Mouse (Mus musculus) 3T3-L1 (cell line): Measurements from ENCODE around the gene Grm4.
A peak's percentile ranks its signal among the peaks of the same experiment; 100 is the strongest.

ENCODE experiments used
- DNase-seq: peaks from one replicate; pipeline ENCODE4 v3.0.0-alpha.2; 2015; ENCODE audit warnings: low read depth, low spot score

Grm4 gene

GRCm38 (mm10) chr17:27511865-27512618 lies 9.2 kb downstream of the Grm4 start:
- DNase-seq: no peak

GRCm38 (mm10) chr17:27511125-27511735 lies 10.0 kb downstream of the Grm4 start:
- no peak for DNase-seq

GRCm38 (mm10) chr17:27510258-27511124 lies 10.7 kb downstream of the Grm4 start:
- no peak for DNase-seq

- no peak for DNase-seq
Measured at GRCm38 (mm10) chr17:27509056-27509455, 12.1 kb downstream of the Grm4 start.

- no peak for DNase-seq
Measured at GRCm38 (mm10) chr17:27508513-27508912, 12.7 kb downstream of the Grm4 start.

- DNase-seq: no peak
Measured at GRCm38 (mm10) chr17:27508002-27508401, 13.2 kb downstream of the Grm4 start.

- DNase-seq: no peak
Measured at GRCm38 (mm10) chr17:27507591-27507945, 13.6 kb downstream of the Grm4 start.

GRCm38 (mm10) chr17:27506871-27507590 lies 14.2 kb downstream of the Grm4 start:
- no peak for DNase-seq

- no peak for DNase-seq
Measured at GRCm38 (mm10) chr17:27506362-27506761, 14.8 kb downstream of the Grm4 start.

GRCm38 (mm10) chr17:27505221-27505881 lies 15.9 kb downstream of the Grm4 start:
- DNase-seq: no peak

- no peak for DNase-seq
Measured at GRCm38 (mm10) chr17:27503869-27504268, 17.3 kb downstream of the Grm4 start.

- no peak for DNase-seq
Measured at GRCm38 (mm10) chr17:27502736-27503445, 18.3 kb downstream of the Grm4 start.

- DNase-seq: no peak
Measured at GRCm38 (mm10) chr17:27502288-27502687, 18.9 kb downstream of the Grm4 start.

GRCm38 (mm10) chr17:27501331-27502251 lies 19.6 kb downstream of the Grm4 start:
- no peak for DNase-seq

- peak; percentile 48 for DNase-seq
Measured at GRCm38 (mm10) chr17:27500811-27501210, 20.4 kb downstream of the Grm4 start.

GRCm38 (mm10) chr17:27499080-27499479 lies 22.1 kb downstream of the Grm4 start:
- DNase-seq: no peak

- DNase-seq: no peak
Measured at GRCm38 (mm10) chr17:27497798-27498197, 23.4 kb downstream of the Grm4 start.

- no peak for DNase-seq
Measured at GRCm38 (mm10) chr17:27495008-27495540, 26.1 kb downstream of the Grm4 start.

- no peak for DNase-seq
Measured at GRCm38 (mm10) chr17:27493969-27494368, 27.2 kb downstream of the Grm4 start.
